Mouse (Mus musculus) bone marrow, adult 2 months (tissue): Measurements from ENCODE around the gene Fgfr2. TPM values are rescaled to one million over a fixed set of nuclear protein-coding genes. Genes with fewer than 3 reads are reported as not detected.

Source experiments
- H3K27ac ChIP-seq: fragments of 200-500 bp; 2 replicates; pipeline ENCODE4 v1.5.1; 2012; ENCODE audit warnings: low read depth, mild to moderate bottlenecking, control low read depth, inconsistent platforms, low read length; ENCODE audit not compliant: control insufficient read depth, poor library complexity, insufficient read depth
- H3K4me1 ChIP-seq: fragments of 200-500 bp; 2 replicates; pipeline ENCODE4 v1.6.1; 2011; ENCODE audit warnings: low read length; ENCODE audit not compliant: control insufficient read depth, insufficient read depth
- H3K4me3 ChIP-seq: fragments of 200-500 bp; replicated peaks from 2 replicates; pipeline ENCODE3; 2011; ENCODE audit warnings: mild to moderate bottlenecking, low read depth, low read length, control low read depth; ENCODE audit not compliant: control insufficient read depth
- CTCF ChIP-seq: fragments of 200-500 bp; IDR thresholded peaks from 2 replicates; pipeline ENCODE4 v1.5.1; 2011; ENCODE audit warnings: low read length, control low read depth; ENCODE audit not compliant: control insufficient read depth, insufficient read depth
- POLR2A ChIP-seq: fragments of 200-500 bp; IDR thresholded peaks from 2 replicates; pipeline ENCODE4 v1.6.1; 2011; ENCODE audit warnings: low read depth, mild to moderate bottlenecking, control low read depth, low read length, borderline replicate concordance; ENCODE audit not compliant: control insufficient read depth
- WGBS: fragments of 180-500 bp; shearing (Covaris S2); methylation state at CpG from one replicate; pipeline ENCODE4 v1.1.7; 2018; 5-methylcytosine and 5-hydroxymethylcytosine counted together
- polyA plus RNA-seq: library from polyadenylated mRNA; stranded (reverse); fragments of >200 nt; gene quantifications from 2 replicates; pipeline ENCODE4 v1.2.4, GENCODE M21; 2011; ENCODE audit warnings: low replicate concordance; ENCODE audit not compliant: missing spikeins, insufficient read depth, insufficient read length

The Fgfr2 gene
- polyA plus RNA-seq, 1 experiment, result 8.2 TPM

DNA sequence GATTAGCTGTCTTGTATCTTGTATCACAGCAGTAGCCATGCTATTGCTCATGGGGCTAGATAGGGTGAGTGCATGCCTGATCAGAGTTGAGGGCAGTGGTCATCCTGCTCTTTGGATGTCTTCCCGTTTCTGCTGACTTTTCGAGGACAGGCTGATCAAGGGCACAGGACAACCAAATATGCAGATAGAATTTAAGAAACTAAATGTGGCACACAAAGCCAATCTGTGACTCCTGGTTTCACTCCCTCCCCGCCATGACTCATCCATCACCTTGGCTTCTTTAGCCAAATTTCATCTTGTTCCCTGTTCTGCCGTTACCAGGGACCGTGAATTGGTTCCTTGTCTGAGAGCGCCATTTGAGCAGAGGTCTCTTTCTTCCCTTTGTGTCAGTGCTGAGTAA is 1469.7 kb downstream of the Fgfr2 start:
- WGBS, result 79% methylated on average over 6 of the region's 6 CpGs
- Histone ChIP-seq H3K4me1 (no peaks in the 10 kb centered on the region), H3K4me3 (no peak overlapping the region), H3K27ac (no peak overlapping the region)
- no peak for TF ChIP-seq CTCF
- TF ChIP-seq POLR2A, result no peak

DNA sequence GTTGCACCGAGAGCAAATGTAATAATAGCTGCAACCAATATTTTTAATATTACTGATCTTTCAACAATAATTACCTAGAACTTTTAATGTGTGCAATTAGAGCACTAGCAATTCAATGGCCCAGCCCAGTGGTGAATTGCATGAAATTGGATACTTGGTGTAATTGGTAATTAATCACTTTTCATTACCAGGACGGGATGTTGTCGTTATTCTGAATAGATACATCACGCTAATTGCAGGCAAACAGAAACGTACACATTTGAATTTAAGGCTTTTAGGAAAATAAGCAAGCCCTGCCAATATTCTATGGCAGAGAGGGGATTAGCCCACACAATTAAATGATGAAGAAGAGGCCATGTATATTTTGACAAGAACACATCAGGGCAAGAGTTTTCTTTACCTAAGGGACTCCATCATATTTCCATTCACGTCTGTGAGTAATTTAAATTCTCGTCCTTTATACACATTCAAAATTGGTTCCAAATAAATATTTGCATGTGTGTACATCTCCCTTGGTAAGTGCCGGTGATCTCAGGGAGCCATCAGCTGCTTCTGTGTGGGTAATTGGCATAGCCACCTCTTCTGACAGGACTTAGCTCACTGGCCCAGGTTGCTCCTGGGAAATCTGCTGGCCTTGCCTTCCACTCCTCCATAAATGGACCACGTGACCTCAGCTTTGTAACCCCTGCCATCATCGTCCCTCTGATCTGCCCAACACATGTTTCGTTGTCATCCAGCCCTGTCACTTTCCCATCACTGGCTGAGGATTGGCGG is 1471.0 kb downstream of the Fgfr2 start:
- TF ChIP-seq POLR2A, result no peak
- no peak for TF ChIP-seq CTCF
- no peak overlapping the region for H3K27ac ChIP-seq
- no peak overlapping the region for H3K4me3 ChIP-seq
- no peaks in the 10 kb centered on the region for H3K4me1 ChIP-seq
- 81% methylated on average over 12 of the region's 12 CpGs for WGBS

DNA sequence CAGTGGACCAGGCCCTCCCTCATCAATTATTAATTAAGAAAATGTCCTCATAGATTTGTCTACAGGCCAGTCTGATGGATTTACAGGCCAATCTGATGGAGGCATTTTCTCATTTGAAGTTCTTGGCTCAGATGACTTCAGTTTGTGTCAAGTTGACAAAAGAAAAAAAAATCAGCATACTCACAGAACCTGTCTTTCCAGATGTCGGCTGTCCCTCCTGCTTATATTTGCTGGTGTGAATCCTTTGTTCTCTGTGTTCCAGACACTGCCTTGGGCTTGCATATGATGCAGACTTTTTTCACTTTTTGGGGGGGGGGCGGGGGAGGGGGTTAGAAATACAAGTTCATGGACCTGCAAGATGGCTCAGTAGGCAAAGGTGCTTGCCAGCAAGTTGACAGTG is 1472.9 kb downstream of the Fgfr2 start:
- WGBS, result 47% methylated on average over 2 of the region's 2 CpGs
- H3K4me3 ChIP-seq, result no peak overlapping the region

DNA sequence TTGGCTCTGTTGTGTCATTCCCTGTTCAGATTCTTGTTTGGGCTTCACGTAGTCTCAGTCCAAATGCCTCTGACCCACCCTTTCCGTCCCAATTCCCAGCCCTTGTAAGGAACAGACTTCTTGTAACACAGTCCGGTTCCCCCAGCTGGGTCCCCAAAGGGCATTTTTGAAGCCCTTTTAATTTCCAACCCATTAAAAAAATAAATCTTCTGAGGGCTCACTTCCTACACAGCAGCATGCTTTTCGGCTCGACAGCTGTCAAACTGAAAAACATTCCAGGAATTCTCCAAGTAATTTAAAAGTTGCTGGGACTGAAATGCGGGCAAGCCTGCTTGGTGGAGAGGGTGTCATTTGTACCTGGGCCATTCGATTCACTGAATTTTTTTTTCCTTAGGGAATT is 1474.9 kb downstream of the Fgfr2 start:
- WGBS, result 70% methylated on average over 7 of the region's 7 CpGs
- Histone ChIP-seq H3K4me3 (no peak overlapping the region), H3K4me1 (no peaks in the 10 kb centered on the region), H3K27ac (no peak overlapping the region)
- TF ChIP-seq POLR2A (no peak), CTCF (no peak)

More for the DNA sequence above, 1472.9 kb downstream of the Fgfr2 start:
- TF ChIP-seq CTCF (no peak), POLR2A (no peak)
- Histone ChIP-seq H3K27ac (no peak overlapping the region), H3K4me1 (no peaks in the 10 kb centered on the region)

GRCm38 (mm10) chr7:131647583-131647982 is 1475.6 kb downstream of the Fgfr2 start:
- WGBS, result 50% methylated on average over 3 of the region's 3 CpGs
- no peak overlapping the region for H3K27ac ChIP-seq
- TF ChIP-seq CTCF (no peak), POLR2A (no peak)
- no peak overlapping the region for H3K4me3 ChIP-seq
- H3K4me1 ChIP-seq, result no peaks in the 10 kb centered on the region

DNA sequence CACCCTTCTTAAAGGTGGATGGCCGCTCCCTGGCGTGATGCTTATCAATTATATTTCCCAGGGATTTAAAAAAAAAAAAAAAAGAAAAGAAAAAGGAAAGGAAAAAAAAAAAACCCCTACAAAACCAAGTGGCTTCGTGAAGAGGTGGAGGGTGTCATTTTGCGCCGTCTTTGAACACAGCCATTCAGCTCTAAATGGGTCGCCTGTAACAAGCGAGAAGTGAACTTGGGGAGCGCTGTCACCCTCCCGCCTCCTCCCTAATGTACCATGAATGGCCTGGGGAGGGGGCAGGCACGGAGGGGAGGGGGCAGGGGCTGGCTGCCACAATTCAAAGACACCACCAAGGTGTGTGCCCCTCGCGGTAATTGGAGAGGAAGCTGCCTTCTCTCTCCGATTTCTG is 1478.6 kb downstream of the Fgfr2 start:
- 5% methylated on average over 13 of the region's 13 CpGs for WGBS
- H3K4me1 ChIP-seq, result no peaks in the 10 kb centered on the region
- TF ChIP-seq CTCF (no peak), POLR2A (no peak)
- H3K27ac ChIP-seq, result no peak overlapping the region
- no peak overlapping the region for H3K4me3 ChIP-seq

DNA sequence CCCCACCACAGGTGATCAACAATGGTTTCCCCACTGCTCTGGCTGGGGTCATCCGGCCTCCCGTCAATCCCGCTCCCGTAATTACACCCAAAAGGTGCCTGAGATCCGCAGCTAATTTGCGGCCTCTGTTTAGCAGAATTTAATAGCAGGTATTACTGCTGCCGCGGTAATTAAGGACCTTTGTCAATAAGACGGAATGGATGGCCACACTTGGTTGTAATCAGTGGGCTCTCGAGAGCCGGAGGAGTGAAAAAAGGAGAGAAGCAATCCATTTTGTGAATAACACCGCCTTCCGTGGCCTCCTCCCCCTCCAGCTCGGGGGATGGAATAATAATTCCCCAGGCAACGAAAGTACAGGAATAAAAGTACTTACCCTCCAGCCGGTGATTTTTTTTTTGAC is 1479.1 kb downstream of the Fgfr2 start:
- TF ChIP-seq POLR2A (no peak), CTCF (no peak)
- H3K27ac ChIP-seq, result no peak overlapping the region
- H3K4me1 ChIP-seq, result no peaks in the 10 kb centered on the region
- H3K4me3 ChIP-seq, result no peak overlapping the region
- whole genome bisulfite sequencing, result 4% methylated on average over 16 of the region's 16 CpGs

GRCm38 (mm10) chr7:131643341-131643840 is 1479.8 kb downstream of the Fgfr2 start:
- no peaks in the 10 kb centered on the region for H3K4me1 ChIP-seq
- TF ChIP-seq CTCF (no peak), POLR2A (no peak)
- H3K27ac ChIP-seq, result no peak overlapping the region
- WGBS, result 34% methylated on average over 13 of the region's 13 CpGs
- H3K4me3 ChIP-seq, result no peak overlapping the region

GRCm38 (mm10) chr7:131629562-131629961 is 1493.6 kb downstream of the Fgfr2 start:
- TF ChIP-seq POLR2A, result no peak
- TF ChIP-seq CTCF, result no peak
- no peak overlapping the region for H3K4me3 ChIP-seq
- WGBS, result 56% methylated on average over 8 of the region's 8 CpGs

More at GRCm38 (mm10) chr7:131629562-131629961, 1493.6 kb downstream of the Fgfr2 start:
- Histone ChIP-seq H3K27ac (no peak overlapping the region), H3K4me1 (no peaks in the 10 kb centered on the region; the same call in 1 of the 2 replicates)
